Mouse (Mus musculus): ENCODE results near the gene Cul3. TPM values are rescaled to one million over a fixed set of nuclear protein-coding genes. Genes with fewer than 3 reads are reported as not detected.

Cul3 gene
- polyA plus RNA-seq, 1 experiment from 2014 or later: 25.9 TPM

GRCm38 (mm10) chr1:80224839-80225412 lies 115.4 kb downstream of the Cul3 start:
- Histone ChIP-seq H3K27me3 (no peaks in the 10 kb centered on the region), H3K4me2 (no peak overlapping the region), H3K36me3 (no peaks in the 10 kb centered on the region), H3K4me3 (no peak overlapping the region), H3K9ac (no peak overlapping the region), H3K27ac (replicated peaks) (no peak overlapping the region), H3K4me1 (replicated peaks) (0 out of 2 replicates have a peak, but pooled peaks cover 7% of the 10 kb centered on the region), H3K9me3 (no peaks in the 10 kb centered on the region)
- WGBS: 22% methylated on average over 3 of the region's 3 CpGs
- peak; percentile 50; the same call in 1 of the 2 replicates for ATAC-seq (ENCODE audit: low FRiP score, low read depth)

GRCm38 (mm10) chr1:80221151-80221550 lies 119.1 kb downstream of the Cul3 start:
- peak; percentile 67 for ATAC-seq (ENCODE audit: low FRiP score, low read depth)
- no peaks in the 10 kb centered on the region for H3K9me3 ChIP-seq
- 55% methylated on average over 4 of the region's 4 CpGs for WGBS

GRCm38 (mm10) chr1:80218268-80218667 lies 122.0 kb downstream of the Cul3 start, which contains the start of gene Fam124b:
Gene Fam124b (minus strand): TSS chr1:80218473.
- H3K4me3 ChIP-seq: no peak within 1 kb of the TSS
- no peak within 1 kb of the TSS for H3K27ac ChIP-seq (replicated peaks)
- ATAC-seq (ENCODE audit: low FRiP score, low read depth): peak; percentile 64; the same call in 1 of the 2 replicates
- H3K9me3 ChIP-seq: no peaks in the 10 kb centered on the region
- no peaks in the 10 kb centered on the region for H3K4me1 ChIP-seq (replicated peaks)
- no peak within 1 kb of the TSS for H3K9ac ChIP-seq
- H3K36me3 ChIP-seq: no peaks in the 10 kb centered on the region
- WGBS: 68% methylated on average over 6 of the region's 6 CpGs
- H3K27me3 ChIP-seq: no peaks in the 10 kb centered on the region
- no peak within 1 kb of the TSS for H3K4me2 ChIP-seq

More at GRCm38 (mm10) chr1:80221151-80221550, 119.1 kb downstream of the Cul3 start:
- Histone ChIP-seq H3K4me3 (no peak overlapping the region), H3K36me3 (no peaks in the 10 kb centered on the region), H3K27me3 (no peaks in the 10 kb centered on the region), H3K4me2 (no peak overlapping the region), H3K27ac (replicated peaks) (no peak overlapping the region), H3K9ac (no peak overlapping the region), H3K4me1 (replicated peaks) (0 out of 2 replicates have a peak, but pooled peaks cover 7% of the 10 kb centered on the region)

Other genes with a start within 250 kb of the Cul3 start
- gene Fam124b, start 122.0 kb downstream of the Cul3 start, polyA plus RNA-seq (2015; fragmentation: Nextera tagmentation; extraction: Ambion mirVana): 0.60 and 0.83 TPM in 2 replicates
- gene Gm45261, start 121.0 kb upstream of the Cul3 start, polyA plus RNA-seq (2015; fragmentation: Nextera tagmentation; extraction: Ambion mirVana): not detected in 2 replicates